Mouse (Mus musculus) lung, postnatal 0 days (tissue): ENCODE measurements around the gene Vgll4. TPM values are rescaled to one million over a fixed set of nuclear protein-coding genes. Genes with fewer than 3 reads are reported as not detected.

Experiments
- ATAC-seq: fragments of 200-750 bp; cut with Nextera tagmentation; 2 replicates; pipeline ENCODE4 v1.8.0; 2017; ENCODE audit warnings: moderate library complexity
- DNase-seq: peaks from one replicate; pipeline ENCODE4 v3.0.0-alpha.2; 2016; ENCODE audit warnings: low spot score
- H3K27ac ChIP-seq: fragments of 300-500 bp; sonication (generic); 2 replicates; pipeline ENCODE4 v1.5.1; 2014; ENCODE audit warnings: antibody characterized with exemption, mild to moderate bottlenecking, low read length, mixed read lengths
- H3K27me3 ChIP-seq: fragments of 300-500 bp; sonication (generic); replicated peaks from 2 replicates; pipeline ENCODE4 v1.6.1; 2014; ENCODE audit warnings: low read length, mixed read lengths; ENCODE audit not compliant: insufficient read depth
- H3K36me3 ChIP-seq: fragments of 300-500 bp; sonication (generic); 2 replicates; pipeline ENCODE4 v1.6.1; 2014; ENCODE audit warnings: low read length, mixed read lengths; ENCODE audit not compliant: insufficient read depth
- H3K4me1 ChIP-seq: fragments of 300-500 bp; sonication (generic); 2 replicates; pipeline ENCODE4 v1.6.1; 2014; ENCODE audit warnings: antibody characterized with exemption, low read depth, low read length, mixed read lengths; ENCODE audit not compliant: insufficient read depth
- H3K4me2 ChIP-seq: fragments of 300-500 bp; sonication (generic); replicated peaks from 2 replicates; pipeline ENCODE4 v1.6.1; 2014; ENCODE audit warnings: low read depth, mild to moderate bottlenecking, low read length, moderate library complexity, mixed read lengths
- H3K4me3 ChIP-seq: fragments of 300-500 bp; sonication (generic); 2 replicates; pipeline ENCODE4 v1.5.1; 2014; ENCODE audit warnings: low read depth, low read length
- H3K9ac ChIP-seq: fragments of 300-500 bp; sonication (generic); replicated peaks from 2 replicates; pipeline ENCODE4 v1.6.1; 2014; ENCODE audit warnings: low read depth, mild to moderate bottlenecking
- H3K9me3 ChIP-seq: fragments of 300-500 bp; sonication (generic); 2 replicates; pipeline ENCODE4 v1.6.1; 2016; ENCODE audit warnings: low read length, mixed read lengths
- CTCF ChIP-seq: IDR thresholded peaks from 2 replicates; pipeline ENCODE4 v1.5.1; 2016; ENCODE audit warnings: antibody characterized with exemption, mild to moderate bottlenecking
- EP300 ChIP-seq: IDR thresholded peaks from 2 replicates; pipeline ENCODE4 v1.6.1; 2016; ENCODE audit warnings: antibody characterized with exemption, mild to moderate bottlenecking, control low read depth
- WGBS: fragments of 180-500 bp; shearing (Covaris S2); extraction: QIAGEN DNeasy Blood & Tissue Kit; methylation state at CpG from one replicate; pipeline ENCODE4 v1.1.7; 2014; 5-methylcytosine and 5-hydroxymethylcytosine counted together
- polyA plus RNA-seq: library from polyadenylated mRNA; unstranded; fragments of >200 nt; fragmentation: Nextera tagmentation; extraction: Ambion mirVana; gene quantifications from 2 replicates; pipeline ENCODE4 v1.2.1, GENCODE M21; 2015

Vgll4 gene
- polyA plus RNA-seq, 1 experiment from 2014 or later, result 104 TPM

DNA sequence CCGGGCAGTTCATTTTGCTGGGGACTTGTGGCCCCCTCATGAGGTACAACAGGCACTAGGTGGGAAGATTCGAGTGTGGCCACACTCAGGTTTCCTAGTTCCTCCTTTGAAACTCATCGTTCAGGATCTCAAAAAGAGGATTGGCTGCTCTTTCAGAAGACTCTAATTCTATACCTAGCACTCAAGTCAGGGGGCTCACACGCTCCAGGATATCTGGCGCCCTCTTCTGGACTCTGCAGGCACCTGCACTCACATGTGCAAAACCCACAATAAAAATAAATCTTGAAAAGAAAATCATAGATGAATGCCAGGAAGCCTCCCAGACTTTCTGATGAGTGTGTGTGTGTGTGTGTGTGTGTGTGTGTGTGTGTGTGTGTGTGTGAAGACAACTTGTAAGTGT lies 1.1 kb upstream of the Vgll4 start:
- no peak overlapping the region for H3K27ac ChIP-seq
- H3K4me3 ChIP-seq, result no peak overlapping the region
- H3K9ac ChIP-seq, result no peak overlapping the region
- no peak for ATAC-seq
- 78% methylated on average over 5 of the region's 5 CpGs for WGBS
- H3K36me3 ChIP-seq, result no peaks in the 10 kb centered on the region
- H3K4me2 ChIP-seq, result no peak overlapping the region
- no peaks in the 10 kb centered on the region for H3K4me1 ChIP-seq
- H3K27me3 ChIP-seq, result no peaks in the 10 kb centered on the region
- peak; percentile 59 for TF ChIP-seq CTCF
- TF ChIP-seq EP300, result no peak
- H3K9me3 ChIP-seq, result no peaks in the 10 kb centered on the region
- peak; percentile 30 for DNase-seq

GRCm38 (mm10) chr6:114970386-114970785 lies 592 bp upstream of the Vgll4 start:
- Histone ChIP-seq H3K4me3 (no peak overlapping the region), H3K36me3 (no peaks in the 10 kb centered on the region), H3K4me1 (no peaks in the 10 kb centered on the region), H3K27ac (no peak overlapping the region), H3K9ac (no peak overlapping the region), H3K4me2 (no peak overlapping the region), H3K9me3 (no peaks in the 10 kb centered on the region), H3K27me3 (no peaks in the 10 kb centered on the region)
- DNase-seq (no peak), ATAC-seq (no peak)
- 27% methylated on average over 6 of the region's 6 CpGs for WGBS
- TF ChIP-seq CTCF, result no peak
- TF ChIP-seq EP300, result no peak

DNA sequence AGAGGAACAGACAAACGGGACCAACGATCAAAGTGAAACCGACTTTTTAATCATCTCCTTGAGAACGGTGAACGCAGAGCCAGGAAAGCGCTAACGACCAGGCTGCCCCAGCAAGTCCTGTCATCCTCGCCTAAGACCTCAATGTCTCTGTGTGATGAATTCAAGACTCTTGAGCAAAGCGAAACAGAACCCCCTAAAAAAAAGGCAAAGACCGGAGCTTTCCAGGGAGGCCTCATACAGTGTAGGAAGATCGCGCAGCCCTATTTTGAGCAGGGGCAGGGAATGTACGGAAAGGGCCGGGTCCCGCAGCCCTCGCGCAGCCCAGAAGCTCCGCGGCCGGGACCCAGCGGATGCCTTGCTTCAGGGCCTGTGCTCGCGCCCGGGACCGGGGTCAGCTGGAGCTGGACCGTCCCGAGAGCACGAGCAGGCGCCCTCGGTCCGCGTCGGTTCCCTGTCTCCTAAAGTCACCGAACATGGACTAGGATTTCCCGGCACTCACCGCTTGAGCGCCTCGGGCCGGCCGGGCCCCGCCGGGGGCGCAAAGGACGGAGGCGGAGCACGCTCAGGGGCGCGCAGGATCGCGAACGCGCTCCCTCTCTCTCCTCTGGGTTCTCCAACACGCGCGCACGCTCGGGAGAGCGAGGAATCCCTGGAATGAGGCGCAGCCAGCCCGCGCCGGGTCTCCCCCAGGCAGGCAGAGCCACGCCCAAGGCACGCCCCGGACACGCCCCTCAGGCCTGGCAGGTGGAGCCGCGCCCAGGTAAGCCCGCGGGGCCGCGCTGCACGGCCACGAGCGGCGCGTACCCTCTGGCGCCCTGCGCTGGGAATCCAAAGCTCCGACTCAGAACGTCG lies 1.2 kb downstream of the Vgll4 start:
- DNase-seq (peak; percentile 95), ATAC-seq (peak; percentile 90)
- Histone ChIP-seq H3K9me3 (no peaks in the 10 kb centered on the region), H3K27ac (peak overlapping the region; percentile 94), H3K4me1 (peaks cover 2% of the 10 kb centered on the region; the same call in 1 of the 2 replicates), H3K4me2 (peak overlapping the region; percentile 98), H3K4me3 (peak overlapping the region; percentile 71), H3K36me3 (no peaks in the 10 kb centered on the region), H3K27me3 (no peaks in the 10 kb centered on the region), H3K9ac (peak overlapping the region; percentile 72)
- no peak for TF ChIP-seq CTCF
- no peak for TF ChIP-seq EP300
- WGBS, result under 1% methylated on average over 50 of the region's 82 CpGs

DNA sequence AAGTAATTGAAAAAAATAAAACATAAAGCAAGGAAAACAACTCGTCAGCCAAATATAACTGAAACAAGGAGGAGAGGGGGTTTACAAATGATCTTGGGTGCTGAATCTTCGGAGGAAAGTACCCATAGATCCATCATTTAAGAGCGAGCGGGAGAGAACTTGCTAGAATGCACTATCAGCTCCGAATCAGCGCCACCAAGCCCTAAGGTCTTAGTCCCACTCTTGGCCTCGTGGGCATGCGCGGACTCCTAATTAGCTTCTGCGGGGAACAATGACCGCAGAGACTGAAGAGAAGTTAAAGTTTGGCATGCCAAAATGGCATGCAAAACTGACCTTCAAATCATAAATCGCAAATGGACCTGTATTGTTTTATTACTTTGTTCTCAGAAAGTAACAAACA lies 2.2 kb downstream of the Vgll4 start:
- ATAC-seq (no peak), DNase-seq (peak; percentile 42)
- peak overlapping the region; percentile 94 for H3K27ac ChIP-seq
- 0 out of 2 replicates have a peak overlapping the region, but pooled peaks have one; percentile 72 for H3K9ac ChIP-seq
- WGBS, result 44% methylated on average over 12 of the region's 12 CpGs
- TF ChIP-seq CTCF, result no peak
- no peak for TF ChIP-seq EP300
- peak overlapping the region; percentile 98 for H3K4me2 ChIP-seq
- no peaks in the 10 kb centered on the region for H3K9me3 ChIP-seq
- H3K4me3 ChIP-seq, result peak overlapping the region; percentile 71
- no peaks in the 10 kb centered on the region for H3K36me3 ChIP-seq
- no peaks in the 10 kb centered on the region for H3K27me3 ChIP-seq
- peaks cover 6% of the 10 kb centered on the region; the same call in 1 of the 2 replicates for H3K4me1 ChIP-seq

- peaks cover 8% of the 10 kb centered on the region; the same call in 1 of the 2 replicates for H3K4me1 ChIP-seq
- H3K27ac ChIP-seq, result 0 out of 2 replicates have a peak overlapping the region, but pooled peaks have one; percentile 14
- H3K9ac ChIP-seq, result no peak overlapping the region
- no peak for ATAC-seq
- H3K4me3 ChIP-seq, result no peak overlapping the region
- H3K9me3 ChIP-seq, result no peaks in the 10 kb centered on the region
- TF ChIP-seq CTCF, result no peak
- WGBS, result 32% methylated on average over 2 of the region's 2 CpGs
- H3K4me2 ChIP-seq, result no peak overlapping the region
- no peaks in the 10 kb centered on the region for H3K36me3 ChIP-seq
- no peak for DNase-seq
- no peaks in the 10 kb centered on the region for H3K27me3 ChIP-seq
These were observed 3.2 kb downstream of the Vgll4 start for GRCm38 (mm10) chr6:114966396-114967154.

DNA sequence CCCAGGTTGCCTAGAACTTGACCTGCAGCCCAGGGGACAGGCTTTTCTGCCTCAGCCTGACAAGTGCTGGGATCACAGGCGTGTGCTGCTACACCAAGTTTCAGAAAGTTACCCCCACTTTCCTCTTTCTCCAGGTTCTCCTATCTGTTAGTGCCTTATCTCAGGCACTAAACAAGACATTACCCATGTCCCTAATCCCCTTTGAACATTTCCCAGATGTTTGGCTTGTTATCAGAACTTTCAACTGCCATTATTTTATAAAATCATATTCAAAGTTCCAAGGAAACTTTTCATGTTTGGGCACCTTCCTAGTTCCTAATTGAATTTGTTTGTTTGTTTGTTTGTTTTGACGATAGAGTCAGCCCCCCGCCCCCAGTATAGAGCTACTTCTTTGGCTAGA lies 4.0 kb downstream of the Vgll4 start:
- no peak overlapping the region for H3K27ac ChIP-seq
- no peaks in the 10 kb centered on the region for H3K9me3 ChIP-seq
- no peaks in the 10 kb centered on the region for H3K27me3 ChIP-seq

More for the DNA sequence above, 4.0 kb downstream of the Vgll4 start:
- Histone ChIP-seq H3K36me3 (no peaks in the 10 kb centered on the region), H3K4me1 (peaks cover 8% of the 10 kb centered on the region; the same call in 1 of the 2 replicates), H3K4me2 (no peak overlapping the region), H3K4me3 (no peak overlapping the region), H3K9ac (no peak overlapping the region)
- DNase-seq (no peak), ATAC-seq (no peak)
- 65% methylated on average over 3 of the region's 3 CpGs for WGBS
- no peak for TF ChIP-seq EP300
- no peak for TF ChIP-seq CTCF
